Mouse (Mus musculus): ENCODE results near the gene Ext2. TPM values are rescaled to one million over a fixed set of nuclear protein-coding genes. Genes with fewer than 3 reads are reported as not detected.

Gene Ext2
- polyA plus RNA-seq, 1 experiment from 2014 or later, result 29.6 TPM

DNA sequence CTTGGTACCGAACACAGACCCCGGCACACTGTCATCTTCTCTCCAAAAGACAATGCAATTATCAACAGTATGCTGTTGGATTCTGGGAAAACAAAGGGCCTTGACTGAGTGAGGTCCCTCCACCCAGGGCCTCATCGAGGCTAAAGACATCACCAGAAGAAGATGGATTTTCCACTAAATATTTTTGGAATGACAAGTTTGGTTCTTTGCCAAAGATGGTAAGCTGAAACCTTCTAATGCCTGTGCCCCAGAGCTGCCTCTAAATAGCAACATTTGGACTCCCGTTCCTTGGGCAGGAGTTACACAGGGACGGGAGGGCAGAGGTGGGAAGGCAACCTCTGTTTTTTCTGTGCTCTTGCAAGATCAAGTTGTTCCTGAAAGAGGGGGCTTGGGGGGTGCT lies 47.4 kb downstream of the Ext2 start:
- Histone ChIP-seq H3K4me1 (replicated peaks) (peaks cover 34% of the 10 kb centered on the region), H3K9me3 (replicated peaks) (no peaks in the 10 kb centered on the region), H3K36me3 (no peaks in the 10 kb centered on the region), H3K9ac (no peak overlapping the region), H3K27me3 (no peaks in the 10 kb centered on the region), H3K4me3 (replicated peaks) (no peak overlapping the region), H3K27ac (no peak overlapping the region), H3K4me2 (no peak overlapping the region)
- no peak for DNase-seq
- no peak for ATAC-seq (ENCODE audit: low read depth)
- 73% methylated on average over 5 of the region's 5 CpGs for WGBS (ENCODE audit: insufficient replicate concordance)

DNA sequence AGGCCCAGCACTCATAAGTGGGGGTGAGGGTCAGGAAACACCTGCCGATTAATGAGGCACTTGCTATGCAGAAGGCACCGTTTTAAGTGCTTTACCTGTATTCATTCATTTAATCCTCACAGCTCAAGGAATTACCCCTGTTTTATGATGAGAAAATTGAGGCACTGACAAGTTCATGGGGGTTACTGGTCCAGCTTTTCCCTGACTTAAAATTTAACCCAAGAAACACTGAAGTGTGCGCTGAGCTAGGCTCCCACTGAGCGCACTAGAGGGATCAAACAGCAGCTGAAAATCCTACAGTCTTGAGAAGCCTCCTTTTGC lies 49.6 kb downstream of the Ext2 start:
- peaks cover 29% of the 10 kb centered on the region for H3K4me1 ChIP-seq (replicated peaks)

DNA sequence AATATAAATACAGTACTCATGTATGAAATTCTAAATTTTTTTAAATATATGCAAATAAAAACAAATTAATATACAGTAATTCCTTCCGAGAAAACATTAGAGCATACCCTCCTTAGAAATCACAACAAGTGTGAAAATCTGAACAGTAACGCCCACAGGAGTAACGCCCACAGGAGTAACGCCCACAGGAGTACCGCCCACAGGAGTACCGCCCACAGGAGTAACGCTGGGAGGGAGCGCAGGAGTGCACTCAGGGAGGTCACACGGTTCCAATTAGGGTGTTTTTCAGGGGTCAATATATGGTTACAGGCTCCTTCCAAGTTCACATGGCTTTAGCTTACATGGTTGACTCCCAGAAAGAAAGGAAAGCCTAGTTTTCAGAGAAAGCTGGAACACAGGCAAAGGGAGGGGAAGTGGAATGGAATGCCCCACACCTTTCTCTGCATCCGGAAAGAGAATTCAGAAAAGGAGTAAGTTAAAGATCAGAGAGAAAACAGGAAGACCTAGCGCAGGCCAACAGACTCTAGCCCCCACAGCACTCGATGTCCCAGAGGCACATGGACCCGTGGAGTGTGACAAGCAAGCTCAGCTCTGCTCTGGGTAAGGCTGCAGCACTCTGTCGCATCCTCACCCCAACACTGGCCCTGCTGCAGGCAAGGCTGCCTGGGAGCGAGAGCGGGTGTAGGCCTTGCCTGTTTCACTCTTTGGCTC lies 50.2 kb downstream of the Ext2 start:
- WGBS (ENCODE audit: insufficient replicate concordance), result 39% methylated on average over 16 of the region's 16 CpGs
- Histone ChIP-seq H3K9me3 (replicated peaks) (no peaks in the 10 kb centered on the region), H3K27ac (no peak overlapping the region), H3K9ac (no peak overlapping the region), H3K4me3 (replicated peaks) (no peak overlapping the region), H3K27me3 (no peaks in the 10 kb centered on the region), H3K36me3 (peaks cover 8% of the 10 kb centered on the region; the same call in 1 of the 2 replicates), H3K4me1 (replicated peaks) (peaks cover 29% of the 10 kb centered on the region), H3K4me2 (no peak overlapping the region)
- no peak for DNase-seq
- ATAC-seq (ENCODE audit: low read depth), result 0 out of 2 replicates have a peak, but pooled peaks have one; percentile 29

More for the DNA sequence above, 49.6 kb downstream of the Ext2 start:
- DNase-seq (no peak), ATAC-seq (ENCODE audit: low read depth) (no peak)
- H3K9me3 ChIP-seq (replicated peaks), result no peaks in the 10 kb centered on the region
- 61% methylated on average over 4 of the region's 4 CpGs for whole genome bisulfite sequencing (ENCODE audit: insufficient replicate concordance)
- no peak overlapping the region for H3K4me3 ChIP-seq (replicated peaks)
- peaks cover 8% of the 10 kb centered on the region; the same call in 1 of the 2 replicates for H3K36me3 ChIP-seq
- no peaks in the 10 kb centered on the region for H3K27me3 ChIP-seq
- H3K27ac ChIP-seq, result no peak overlapping the region
- no peak overlapping the region for H3K9ac ChIP-seq
- H3K4me2 ChIP-seq, result no peak overlapping the region

DNA sequence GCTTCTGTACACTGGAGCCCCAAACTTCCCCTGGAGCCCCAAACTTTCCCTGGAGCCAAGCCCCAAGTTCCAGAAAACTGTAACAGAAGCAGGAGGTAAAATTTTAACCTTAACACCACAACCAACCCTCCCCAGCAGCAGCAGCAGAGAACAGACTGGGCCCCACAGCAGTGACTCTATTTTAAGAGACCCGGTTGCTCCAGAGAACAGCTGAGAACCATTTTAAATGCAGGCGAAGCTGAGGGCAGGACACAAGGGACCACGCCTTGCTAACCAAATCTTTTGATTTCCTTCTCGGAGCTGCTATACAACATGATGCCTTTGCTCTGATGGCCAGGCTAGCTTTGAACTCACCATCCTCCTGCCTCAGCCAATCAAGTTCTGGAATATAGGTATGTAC lies 51.5 kb downstream of the Ext2 start:
- Histone ChIP-seq H3K9ac (no peak overlapping the region), H3K4me3 (replicated peaks) (no peak overlapping the region), H3K4me2 (no peak overlapping the region), H3K4me1 (replicated peaks) (peaks cover 22% of the 10 kb centered on the region), H3K27ac (no peak overlapping the region), H3K27me3 (no peaks in the 10 kb centered on the region), H3K36me3 (peaks cover 11% of the 10 kb centered on the region; the same call in 1 of the 2 replicates), H3K9me3 (replicated peaks) (no peaks in the 10 kb centered on the region)
- WGBS (ENCODE audit: insufficient replicate concordance), result 71% methylated on average over 4 of the region's 4 CpGs
- no peak for DNase-seq
- ATAC-seq (ENCODE audit: low read depth), result no peak

DNA sequence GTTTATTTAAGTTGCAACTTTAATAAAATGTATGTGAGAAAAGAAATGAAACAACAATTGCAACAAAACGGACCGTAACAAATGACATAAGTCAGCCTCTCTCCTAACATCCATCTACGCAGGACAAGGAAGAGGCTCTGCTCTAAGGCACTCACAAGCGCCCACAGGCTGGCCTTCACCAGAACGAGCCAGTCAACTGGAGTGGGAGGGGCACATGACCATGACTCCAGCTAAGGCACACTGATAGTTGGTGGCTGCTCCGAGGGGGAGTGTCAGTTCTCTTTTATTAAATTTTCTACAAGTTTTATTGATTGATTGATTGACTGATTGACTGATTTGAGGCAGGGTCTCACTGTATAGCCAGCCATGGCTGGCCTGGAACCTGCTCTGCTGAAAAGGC lies 52.5 kb downstream of the Ext2 start:
- H3K4me3 ChIP-seq (replicated peaks), result no peak overlapping the region
- no peaks in the 10 kb centered on the region for H3K27me3 ChIP-seq
- 69% methylated on average over 6 of the region's 6 CpGs for WGBS (ENCODE audit: insufficient replicate concordance)
- peaks cover 11% of the 10 kb centered on the region; the same call in 1 of the 2 replicates for H3K36me3 ChIP-seq
- no peak overlapping the region for H3K9ac ChIP-seq
- H3K27ac ChIP-seq, result no peak overlapping the region
- H3K4me1 ChIP-seq (replicated peaks), result peaks cover 13% of the 10 kb centered on the region
- H3K4me2 ChIP-seq, result no peak overlapping the region
- no peak for ATAC-seq (ENCODE audit: low read depth)
- no peak for DNase-seq
- no peaks in the 10 kb centered on the region for H3K9me3 ChIP-seq (replicated peaks)

DNA sequence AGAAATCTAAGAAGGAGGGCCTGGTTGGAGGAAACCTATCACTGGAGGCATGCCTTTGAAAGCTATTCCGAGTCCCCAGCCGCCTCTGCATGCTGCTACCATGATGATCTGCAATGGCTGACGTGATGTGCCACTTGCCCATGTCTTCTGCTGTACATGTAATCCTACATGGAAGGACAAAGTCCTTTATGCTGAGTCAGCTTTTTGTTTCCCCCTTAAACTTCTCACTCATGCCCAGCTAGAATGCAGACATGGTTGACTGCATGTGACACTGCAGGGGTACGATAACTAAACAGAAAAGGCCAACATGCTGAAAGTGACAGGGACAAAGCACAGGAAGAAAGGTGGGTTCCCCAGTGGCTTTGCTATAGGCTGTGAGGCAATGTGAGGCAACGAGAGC lies 56.6 kb downstream of the Ext2 start:
- Histone ChIP-seq H3K27me3 (no peaks in the 10 kb centered on the region), H3K4me3 (replicated peaks) (no peak overlapping the region), H3K27ac (no peak overlapping the region), H3K9ac (no peak overlapping the region), H3K4me1 (replicated peaks) (peaks cover under 1% of the 10 kb centered on the region; the same call in 1 of the 2 replicates), H3K4me2 (no peak overlapping the region), H3K9me3 (replicated peaks) (no peaks in the 10 kb centered on the region), H3K36me3 (peaks cover 13% of the 10 kb centered on the region; the same call in 1 of the 2 replicates)
- ATAC-seq (ENCODE audit: low read depth) (no peak), DNase-seq (no peak)
- 81% methylated on average over 5 of the region's 5 CpGs for WGBS (ENCODE audit: insufficient replicate concordance)

DNA sequence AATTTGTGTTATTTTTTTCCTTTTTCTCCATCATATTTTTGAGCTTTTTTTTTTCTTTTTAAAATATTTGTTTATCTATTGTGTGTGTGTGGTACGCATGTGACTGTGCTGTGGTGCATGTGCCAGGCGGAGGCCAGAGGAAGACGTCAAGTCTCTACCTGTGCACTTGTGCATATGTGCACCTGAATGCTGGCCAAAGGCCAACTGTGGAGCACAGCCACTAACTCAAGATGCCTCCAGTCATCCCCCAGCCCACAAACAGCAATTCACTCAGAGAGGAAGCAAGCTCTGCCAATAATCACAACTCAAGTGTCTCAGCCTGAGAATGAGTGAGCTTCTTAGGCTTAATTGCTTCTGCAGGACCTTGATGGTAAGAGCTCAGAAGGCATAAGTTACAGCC lies 58.2 kb downstream of the Ext2 start:
- DNase-seq (no peak), ATAC-seq (ENCODE audit: low read depth) (no peak)
- Histone ChIP-seq H3K27ac (no peak overlapping the region), H3K36me3 (peaks cover 12% of the 10 kb centered on the region; the same call in 1 of the 2 replicates), H3K9me3 (replicated peaks) (no peaks in the 10 kb centered on the region), H3K4me1 (replicated peaks) (no peaks in the 10 kb centered on the region), H3K4me2 (no peak overlapping the region), H3K4me3 (replicated peaks) (no peak overlapping the region), H3K9ac (no peak overlapping the region), H3K27me3 (no peaks in the 10 kb centered on the region)
- 93% methylated on average over 3 of the region's 3 CpGs for WGBS (ENCODE audit: insufficient replicate concordance)

DNA sequence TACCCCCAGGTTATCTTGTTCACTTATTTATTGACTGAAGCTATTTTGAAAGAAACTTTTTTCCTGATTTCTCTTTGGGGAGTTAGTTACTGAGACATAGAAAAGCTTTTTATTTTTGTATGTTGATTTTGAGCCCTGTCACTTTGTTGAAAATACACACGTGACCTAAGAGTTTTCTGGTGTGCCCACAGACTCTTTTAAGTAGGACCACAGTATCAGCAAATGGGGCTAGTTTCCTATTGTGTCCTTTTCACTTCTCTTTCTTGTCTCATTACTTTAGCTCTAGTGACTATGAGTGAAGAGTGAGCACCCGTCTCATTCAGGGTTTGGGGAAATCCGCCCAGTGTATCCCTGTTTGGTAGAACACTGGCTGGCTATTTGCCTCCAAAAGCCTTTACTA lies 62.0 kb downstream of the Ext2 start:
- Histone ChIP-seq H3K27ac (no peak overlapping the region), H3K4me2 (no peak overlapping the region), H3K9ac (no peak overlapping the region), H3K27me3 (no peaks in the 10 kb centered on the region), H3K36me3 (0 out of 2 replicates have a peak, but pooled peaks cover 3% of the 10 kb centered on the region), H3K4me3 (replicated peaks) (no peak overlapping the region), H3K9me3 (replicated peaks) (no peaks in the 10 kb centered on the region), H3K4me1 (replicated peaks) (peaks cover 2% of the 10 kb centered on the region; the same call in 1 of the 2 replicates)
- WGBS (ENCODE audit: insufficient replicate concordance), result 76% methylated on average over 3 of the region's 3 CpGs
- no peak for ATAC-seq (ENCODE audit: low read depth)
- no peak for DNase-seq

DNA sequence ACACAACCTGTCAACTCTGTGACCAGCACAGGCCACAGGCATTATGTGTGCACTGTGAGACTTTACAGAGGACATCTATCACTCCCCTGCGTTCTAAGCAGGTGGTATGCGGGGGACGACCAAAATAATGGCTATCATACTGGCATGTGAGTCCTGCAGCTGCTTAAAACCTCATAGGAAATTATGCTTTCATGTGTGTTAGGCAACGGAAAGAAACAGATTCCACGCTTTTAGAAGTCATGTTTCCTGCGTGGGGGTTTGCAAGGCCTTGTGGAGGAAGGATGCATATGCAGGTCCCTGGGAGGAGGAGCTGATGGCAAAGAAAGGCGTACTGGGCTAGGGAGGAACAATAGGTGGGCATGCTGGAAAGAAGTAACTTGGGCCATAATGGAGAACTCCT lies 63.2 kb downstream of the Ext2 start:
- H3K27ac ChIP-seq, result no peak overlapping the region
- no peak overlapping the region for H3K4me2 ChIP-seq
- H3K4me3 ChIP-seq (replicated peaks), result no peak overlapping the region
- 76% methylated on average over 7 of the region's 7 CpGs for WGBS (ENCODE audit: insufficient replicate concordance)
- no peak for ATAC-seq (ENCODE audit: low read depth)
- H3K9ac ChIP-seq, result no peak overlapping the region
- no peaks in the 10 kb centered on the region for H3K9me3 ChIP-seq (replicated peaks)
- H3K36me3 ChIP-seq, result 0 out of 2 replicates have a peak, but pooled peaks cover 3% of the 10 kb centered on the region
- no peak for DNase-seq
- peaks cover 4% of the 10 kb centered on the region; the same call in 1 of the 2 replicates for H3K4me1 ChIP-seq (replicated peaks)
- H3K27me3 ChIP-seq, result no peaks in the 10 kb centered on the region

DNA sequence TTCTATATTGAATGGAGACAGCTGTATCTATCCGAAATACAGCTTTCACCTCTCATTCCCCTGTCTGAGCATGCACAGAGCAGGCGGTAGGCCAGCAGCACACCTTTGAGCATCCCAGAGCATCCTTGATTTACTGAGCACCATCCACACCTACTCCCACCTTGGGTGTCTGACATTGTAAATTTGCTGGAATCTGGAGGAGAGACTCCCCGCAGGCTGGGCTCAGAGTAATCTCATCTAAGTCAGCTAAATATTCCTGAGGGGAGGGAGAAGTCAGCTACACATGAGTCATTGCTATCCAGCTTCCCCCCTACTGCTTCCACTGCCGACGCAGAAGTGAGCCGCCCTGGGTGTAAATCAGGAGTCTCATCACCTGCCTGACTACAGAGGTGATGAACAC lies 64.1 kb downstream of the Ext2 start:
- Histone ChIP-seq H3K4me3 (replicated peaks) (no peak overlapping the region), H3K36me3 (0 out of 2 replicates have a peak, but pooled peaks cover 3% of the 10 kb centered on the region), H3K27me3 (no peaks in the 10 kb centered on the region), H3K9me3 (replicated peaks) (no peaks in the 10 kb centered on the region), H3K4me2 (no peak overlapping the region), H3K4me1 (replicated peaks) (peaks cover 4% of the 10 kb centered on the region; the same call in 1 of the 2 replicates), H3K9ac (no peak overlapping the region), H3K27ac (no peak overlapping the region)
- ATAC-seq (ENCODE audit: low read depth) (no peak), DNase-seq (no peak)
- WGBS (ENCODE audit: insufficient replicate concordance), result 71% methylated on average over 6 of the region's 6 CpGs

DNA sequence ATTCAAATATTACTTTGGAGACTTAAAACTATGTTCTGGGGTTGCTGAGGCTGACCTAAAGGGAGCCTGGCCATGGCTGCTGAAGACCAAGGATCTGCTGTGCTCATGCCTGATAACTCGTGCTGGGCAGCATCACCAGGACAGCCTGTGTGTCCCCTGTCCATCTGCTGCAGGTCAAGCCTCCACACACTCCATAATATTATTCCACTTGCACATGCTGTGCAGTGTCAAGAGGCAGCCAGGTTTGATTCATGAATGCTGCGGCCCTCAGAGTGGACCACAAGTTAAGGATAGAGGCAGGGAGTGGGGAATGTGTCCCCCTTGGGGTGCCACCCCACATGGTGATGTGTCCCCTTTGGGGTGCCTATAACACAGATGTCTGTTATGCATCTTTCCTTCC lies 68.0 kb downstream of the Ext2 start:
- Histone ChIP-seq H3K4me2 (no peak overlapping the region), H3K36me3 (no peaks in the 10 kb centered on the region), H3K9me3 (replicated peaks) (no peaks in the 10 kb centered on the region), H3K27me3 (no peaks in the 10 kb centered on the region), H3K4me3 (replicated peaks) (no peak overlapping the region), H3K4me1 (replicated peaks) (peaks cover 4% of the 10 kb centered on the region; the same call in 1 of the 2 replicates), H3K9ac (no peak overlapping the region), H3K27ac (no peak overlapping the region)
- DNase-seq, result no peak
- 81% methylated on average over 2 of the region's 2 CpGs for WGBS (ENCODE audit: insufficient replicate concordance)
- ATAC-seq (ENCODE audit: low read depth), result no peak

DNA sequence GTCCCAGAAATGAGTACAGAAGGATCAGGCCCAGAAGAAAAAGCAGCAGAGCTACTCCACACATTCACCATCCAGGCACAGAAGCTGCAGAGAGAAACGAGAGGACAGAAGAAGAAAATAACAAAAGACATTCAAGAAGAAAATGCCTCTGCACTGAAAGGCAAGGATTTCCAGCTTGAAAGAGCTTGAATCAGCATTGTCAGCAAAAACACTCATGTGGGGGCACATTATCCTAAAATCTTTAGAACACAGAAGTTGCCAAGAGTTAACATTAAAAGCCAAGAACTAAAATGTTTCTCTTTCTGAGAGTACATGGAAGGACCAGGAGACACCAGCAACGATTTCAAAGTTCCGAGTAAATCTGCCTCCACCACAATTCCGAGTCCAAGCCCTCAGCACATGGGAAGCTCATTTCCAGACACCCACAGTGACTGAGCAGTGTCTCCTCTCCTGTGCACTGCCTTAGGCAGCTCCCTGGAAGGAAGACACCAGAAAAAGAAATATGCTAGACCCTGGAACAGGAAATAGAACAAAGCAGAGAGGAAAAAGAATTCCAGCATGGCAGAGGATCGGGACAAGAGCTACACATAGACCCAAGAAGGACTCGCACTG lies 69.1 kb downstream of the Ext2 start:
- Histone ChIP-seq H3K4me2 (no peak overlapping the region), H3K9me3 (replicated peaks) (no peaks in the 10 kb centered on the region), H3K36me3 (no peaks in the 10 kb centered on the region), H3K4me1 (replicated peaks) (peaks cover 4% of the 10 kb centered on the region; the same call in 1 of the 2 replicates), H3K27ac (no peak overlapping the region), H3K27me3 (no peaks in the 10 kb centered on the region), H3K4me3 (replicated peaks) (no peak overlapping the region), H3K9ac (no peak overlapping the region)
- 73% methylated on average over 6 of the region's 6 CpGs for WGBS (ENCODE audit: insufficient replicate concordance)
- DNase-seq (no peak), ATAC-seq (ENCODE audit: low read depth) (no peak)
